Mouse (Mus musculus) liver, embryonic 15.5 days (tissue): ENCODE measurements at regions not wholly inside any gene's neighbourhood (a gene's known extent, or its start where the extent isn't known, plus 50 kb on each side); places are given as distances from the start of the nearest gene placed in this dataset.
"Not testable (repeated sequence)": the region's sequence is repeated elsewhere in the genome, so short reads cannot be mapped to it uniquely, and the experiment has no call there.

Source experiments
- ATAC-seq: fragments of 200-750 bp; cut with Nextera tagmentation; 2 replicates; pipeline ENCODE4 v1.8.0; 2017; ENCODE audit warnings: moderate number of reproducible peaks, mild to moderate bottlenecking, moderate library complexity; ENCODE audit not compliant: insufficient read depth
- H3K27ac ChIP-seq: fragments of 300-500 bp; sonication (generic); replicated peaks from 2 replicates; pipeline ENCODE4 v1.5.1; 2015; ENCODE audit warnings: mild to moderate bottlenecking, inconsistent platforms
- H3K27me3 ChIP-seq: fragments of 300-500 bp; sonication (generic); 2 replicates; pipeline ENCODE4 v1.6.1; 2015; ENCODE audit warnings: mild to moderate bottlenecking, inconsistent platforms
- H3K36me3 ChIP-seq: fragments of 300-500 bp; sonication (generic); replicated peaks from 2 replicates; pipeline ENCODE4 v1.6.1; 2015; ENCODE audit warnings: moderate library complexity, mild to moderate bottlenecking, inconsistent platforms
- H3K4me1 ChIP-seq: fragments of 300-500 bp; sonication (generic); replicated peaks from 2 replicates; pipeline ENCODE4 v1.6.1; 2015; ENCODE audit warnings: inconsistent platforms
- H3K4me2 ChIP-seq: fragments of 300-500 bp; sonication (generic); 2 replicates; pipeline ENCODE4 v1.6.1; 2015; ENCODE audit warnings: moderate library complexity, mild to moderate bottlenecking, inconsistent platforms
- H3K4me3 ChIP-seq: fragments of 300-500 bp; sonication (generic); replicated peaks from 2 replicates; pipeline ENCODE4 v1.5.1; 2015; ENCODE audit warnings: mild to moderate bottlenecking, inconsistent platforms
- H3K9ac ChIP-seq: fragments of 300-500 bp; sonication (generic); 2 replicates; pipeline ENCODE4 v1.6.1; 2015; ENCODE audit warnings: moderate library complexity, mild to moderate bottlenecking, inconsistent platforms
- H3K9me3 ChIP-seq: fragments of 300-500 bp; sonication (generic); replicated peaks from 2 replicates; pipeline ENCODE4 v1.6.1; 2016; ENCODE audit warnings: inconsistent platforms
- WGBS: fragments of 180-500 bp; shearing (Covaris S2); methylation state at CpG from one replicate; pipeline ENCODE4 v1.1.7; 2015; ENCODE audit warnings: mixed read lengths; ENCODE audit not compliant: insufficient replicate concordance; 5-methylcytosine and 5-hydroxymethylcytosine counted together

DNA sequence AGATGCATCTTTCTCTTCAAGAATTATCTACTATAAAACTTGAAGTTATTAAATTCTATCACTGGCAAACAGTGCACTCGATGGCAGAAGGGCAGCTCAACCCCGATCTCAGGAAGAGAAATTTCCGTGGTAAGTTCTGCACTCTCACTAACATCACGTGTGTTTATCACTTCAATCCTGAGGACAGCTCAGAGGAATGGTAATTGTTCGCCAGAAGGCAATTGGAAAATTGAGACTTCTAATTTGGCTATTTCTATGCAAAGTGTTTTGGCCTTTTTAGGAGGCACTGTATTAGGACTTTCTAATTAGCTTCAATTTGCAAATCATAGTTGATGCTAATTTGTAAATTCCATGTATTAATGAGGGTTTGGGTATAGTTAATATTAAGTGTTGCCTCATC, 977.3 kb downstream of the Defb40 start:
- Histone ChIP-seq H3K9me3 (no peaks in the 10 kb centered on the region), H3K4me2 (no peak overlapping the region), H3K4me1 (no peaks in the 10 kb centered on the region), H3K27me3 (no peaks in the 10 kb centered on the region), H3K9ac (no peak overlapping the region), H3K27ac (no peak overlapping the region), H3K4me3 (no peak overlapping the region), H3K36me3 (no peaks in the 10 kb centered on the region)
- no peak for ATAC-seq
- 60% methylated on average over 5 of the region's 5 CpGs for WGBS

DNA sequence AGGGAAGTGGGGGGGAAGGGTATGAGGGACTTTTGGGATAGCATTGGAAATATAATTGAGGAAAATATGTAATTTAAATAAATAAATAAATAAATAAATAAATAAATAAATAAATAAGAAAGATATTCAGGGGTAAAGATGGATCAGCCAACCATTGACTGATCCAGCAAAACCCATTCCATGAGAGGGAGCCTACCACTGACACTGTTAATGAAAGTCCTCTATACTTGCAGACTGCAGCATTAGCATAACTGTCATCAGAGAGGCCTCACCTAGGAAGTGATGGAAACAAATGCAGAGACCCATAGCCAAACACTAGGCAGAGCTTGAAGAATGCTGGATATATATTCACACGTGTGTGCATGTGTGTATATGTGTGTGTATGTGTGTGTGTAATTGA, 993.3 kb downstream of the Defb40 start:
- no peak overlapping the region for H3K4me3 ChIP-seq
- H3K4me2 ChIP-seq = no peak overlapping the region
- H3K27ac ChIP-seq = no peak overlapping the region
- WGBS = 37% methylated on average over 1 of the region's 1 CpGs
- no peaks in the 10 kb centered on the region for H3K9me3 ChIP-seq
- no peaks in the 10 kb centered on the region for H3K36me3 ChIP-seq
- no peaks in the 10 kb centered on the region for H3K4me1 ChIP-seq
- no peak overlapping the region for H3K9ac ChIP-seq
- no peak for ATAC-seq
- H3K27me3 ChIP-seq = no peaks in the 10 kb centered on the region

DNA sequence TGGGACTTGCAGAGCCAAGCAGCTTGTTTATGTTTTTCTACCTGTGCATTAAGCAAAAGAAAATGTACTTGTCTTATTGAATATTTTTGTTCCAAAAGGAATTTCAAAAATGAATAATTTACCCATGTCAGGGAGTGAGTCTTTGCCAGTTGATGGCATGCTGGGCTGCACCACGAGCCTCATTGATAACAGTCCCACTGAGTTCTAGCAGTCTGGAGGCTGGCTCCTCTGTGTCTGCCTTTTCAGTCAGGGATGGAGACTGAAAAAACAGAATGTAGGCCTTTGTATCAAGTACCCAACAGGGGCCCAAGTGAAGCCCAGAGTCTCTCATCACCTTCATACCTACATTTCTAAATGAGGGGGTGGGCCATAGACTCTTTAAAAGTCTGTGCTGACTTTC, 1029.2 kb downstream of the Defb40 start:
- Histone ChIP-seq H3K9me3 (no peaks in the 10 kb centered on the region), H3K36me3 (no peaks in the 10 kb centered on the region), H3K9ac (no peak overlapping the region), H3K27me3 (no peaks in the 10 kb centered on the region), H3K27ac (no peak overlapping the region), H3K4me2 (no peak overlapping the region), H3K4me1 (no peaks in the 10 kb centered on the region), H3K4me3 (no peak overlapping the region)
- no peak for ATAC-seq
- 46% methylated on average over 1 of the region's 1 CpGs for WGBS

DNA sequence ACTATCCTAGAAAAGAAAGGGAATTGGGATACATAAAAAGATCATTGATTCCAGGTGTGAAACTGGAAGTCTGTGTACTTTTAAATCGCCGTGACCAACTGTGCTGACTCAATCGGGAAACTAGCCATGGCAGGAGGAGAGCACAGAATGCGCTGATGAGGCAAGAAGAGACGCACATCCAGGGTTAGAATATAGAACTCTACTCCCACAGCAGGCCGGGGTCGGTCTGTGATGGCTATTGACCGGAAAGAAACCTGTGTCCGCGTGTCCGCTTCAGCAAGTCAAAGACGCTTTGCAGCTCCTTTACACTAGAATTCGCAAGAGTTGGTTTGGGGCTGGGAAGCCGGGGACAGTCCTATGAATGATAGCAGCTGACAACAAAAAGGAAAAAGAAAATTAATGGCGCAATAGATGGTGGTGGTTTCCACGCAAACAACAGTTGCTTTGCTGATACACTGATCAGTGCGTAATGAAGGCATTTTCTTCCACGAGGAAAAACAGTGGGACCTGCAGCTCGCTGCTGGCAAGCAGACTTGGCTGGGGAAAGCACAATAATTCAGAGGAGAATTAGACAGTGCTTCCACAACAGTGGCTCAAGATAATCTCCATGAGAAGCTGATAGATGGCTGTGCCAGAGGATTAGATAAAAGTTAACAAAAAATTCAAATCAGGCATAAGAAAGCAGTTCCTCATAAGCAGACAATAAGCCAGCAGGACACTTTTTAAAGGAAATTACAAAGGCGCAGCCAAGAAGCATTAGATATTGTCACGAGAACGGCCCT, 1029.8 kb downstream of the Defb40 start:
- Histone ChIP-seq H3K9ac (no peak overlapping the region), H3K9me3 (no peaks in the 10 kb centered on the region), H3K4me2 (no peak overlapping the region), H3K4me1 (no peaks in the 10 kb centered on the region), H3K4me3 (no peak overlapping the region), H3K27ac (no peak overlapping the region), H3K36me3 (no peaks in the 10 kb centered on the region), H3K27me3 (no peaks in the 10 kb centered on the region)
- 72% methylated on average over 22 of the region's 22 CpGs for WGBS
- ATAC-seq = no peak

DNA sequence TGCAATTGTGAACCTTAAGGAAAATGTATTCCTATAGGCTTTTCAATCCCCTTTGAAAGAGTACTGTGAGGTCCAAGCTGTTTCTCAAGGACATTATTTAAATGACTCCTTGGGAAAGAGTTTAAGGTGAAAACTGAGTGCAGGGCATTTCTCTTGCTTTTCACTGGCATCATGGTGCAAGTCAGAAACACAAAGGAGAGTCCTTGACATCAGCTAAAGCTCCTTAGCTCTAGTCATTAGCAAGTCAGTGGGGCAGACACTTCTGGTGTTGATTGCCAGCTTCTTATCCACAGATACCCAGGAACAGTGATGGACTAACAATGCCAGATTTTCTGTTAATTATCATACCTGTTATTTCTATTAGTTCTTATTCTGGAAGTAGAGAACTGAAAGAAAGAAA, 1043.4 kb downstream of the Defb40 start:
- ATAC-seq = no peak
- no peak overlapping the region for H3K4me3 ChIP-seq
- no peak overlapping the region for H3K9ac ChIP-seq
- H3K36me3 ChIP-seq = no peaks in the 10 kb centered on the region
- H3K27ac ChIP-seq = no peak overlapping the region
- H3K9me3 ChIP-seq = no peaks in the 10 kb centered on the region
- no peak overlapping the region for H3K4me2 ChIP-seq
- no peaks in the 10 kb centered on the region for H3K27me3 ChIP-seq
- H3K4me1 ChIP-seq = no peaks in the 10 kb centered on the region

DNA sequence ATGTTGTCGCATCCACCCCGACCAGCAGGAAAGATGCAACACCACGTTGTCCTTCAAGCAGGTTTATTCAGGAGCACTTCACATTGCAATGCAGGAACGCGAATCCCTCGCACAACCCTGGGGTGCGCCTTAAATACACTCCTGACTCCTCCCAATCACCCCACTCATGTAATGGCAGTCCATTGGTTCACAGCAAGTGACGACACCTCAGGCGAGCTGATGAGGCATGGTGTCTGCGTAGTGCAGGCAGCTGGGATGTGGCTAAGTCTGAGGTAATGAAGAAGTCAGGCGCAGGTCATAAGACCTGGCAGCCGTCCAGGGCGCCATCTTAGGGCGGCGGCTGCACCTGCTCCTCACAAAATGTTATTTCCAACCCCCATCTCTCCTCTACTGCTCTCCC, 1068.7 kb downstream of the Defb40 start:
- H3K36me3 ChIP-seq = no peaks in the 10 kb centered on the region
- WGBS = 73% methylated on average over 15 of the region's 15 CpGs
- ATAC-seq = no peak

DNA sequence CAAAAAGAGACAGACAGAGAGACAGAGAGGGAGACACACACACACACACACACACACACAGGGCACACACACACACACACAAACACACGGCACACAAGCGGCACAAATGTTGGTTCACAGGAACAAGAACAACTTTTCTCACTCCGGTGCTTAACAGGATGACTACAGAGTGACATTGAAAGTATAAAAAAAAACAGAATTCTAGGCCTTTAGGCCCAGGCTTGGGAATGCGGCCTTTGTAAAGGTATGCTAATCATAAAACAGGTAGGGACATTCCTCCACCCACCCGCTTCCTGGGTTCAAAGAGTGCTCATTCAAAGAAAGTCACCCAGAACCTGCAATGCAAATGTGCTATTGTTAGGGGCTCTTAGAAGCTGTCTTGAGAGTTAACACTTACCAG, 1089.5 kb downstream of the Defb40 start:
- not testable (repeated sequence) for H3K27ac ChIP-seq, H3K4me1 ChIP-seq, H3K4me3 ChIP-seq, H3K36me3 ChIP-seq, ATAC-seq, H3K9me3 ChIP-seq, H3K4me2 ChIP-seq, H3K9ac ChIP-seq, H3K27me3 ChIP-seq
- 59% methylated on average over 5 of the region's 5 CpGs for WGBS

More for the DNA sequence above, 1068.7 kb downstream of the Defb40 start:
- H3K4me3 ChIP-seq = no peak overlapping the region
- H3K27ac ChIP-seq = no peak overlapping the region
- no peak overlapping the region for H3K9ac ChIP-seq
- H3K4me2 ChIP-seq = no peak overlapping the region
- no peaks in the 10 kb centered on the region for H3K27me3 ChIP-seq
- H3K4me1 ChIP-seq = no peaks in the 10 kb centered on the region
- H3K9me3 ChIP-seq = no peaks in the 10 kb centered on the region

DNA sequence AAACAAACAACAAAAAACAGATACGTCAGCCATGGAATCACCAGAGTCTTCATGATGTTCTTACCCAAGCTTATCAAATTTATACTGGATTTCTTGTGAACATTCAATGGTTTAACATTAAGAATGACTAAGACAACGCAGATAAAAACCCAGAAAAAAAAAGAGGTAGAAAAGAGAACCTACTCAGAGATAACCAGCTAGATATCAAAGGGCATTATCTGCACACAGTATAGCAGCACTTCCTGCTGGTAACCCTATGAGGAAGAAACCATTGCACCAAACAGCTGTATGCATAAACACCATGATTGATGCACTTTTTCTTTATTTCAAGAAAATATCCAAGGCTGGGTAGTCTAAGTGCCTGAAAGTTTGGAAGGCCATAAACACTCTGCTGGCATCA, 1114.7 kb downstream of the Defb40 start:
- H3K36me3 ChIP-seq = no peaks in the 10 kb centered on the region
- H3K27ac ChIP-seq = no peak overlapping the region
- no peak overlapping the region for H3K4me2 ChIP-seq
- no peaks in the 10 kb centered on the region for H3K27me3 ChIP-seq
- no peak for ATAC-seq
- H3K4me3 ChIP-seq = no peak overlapping the region
- 47% methylated on average over 2 of the region's 2 CpGs for WGBS
- no peak overlapping the region for H3K9ac ChIP-seq
- H3K4me1 ChIP-seq = no peaks in the 10 kb centered on the region
- no peaks in the 10 kb centered on the region for H3K9me3 ChIP-seq
